14 mouse cellular contexts compared by ENCODE assay signal in genomic region chr8:126531459-126531858, GRCm38 (mm10). TPM values are rescaled to one million over a fixed set of nuclear protein-coding genes. Genes with fewer than 3 reads are reported as not detected.
DNase-seq lines count a peak whose midpoint lies in the region; ATAC-seq and TF ChIP-seq lines count a peak whose summit lies in the region.
"Had no signal": no experiment of that assay in that cellular context is flagged by ENCODE, and none has a peak within 500 bp of the region (broad histone marks: within the 10 kb centered on the region; RNA-seq: fewer than 3 reads in every experiment).

No protein-coding gene starts in this region.

- ATAC-seq in heart, embryonic 13.5 days (ENCODE audit: extremely low read depth, insufficient number of reproducible peaks, low FRiP score, low TSS enrichment), result no peak
- ATAC-seq in stomach, postnatal 0 days (ENCODE audit: low FRiP score, low TSS enrichment), result no peak
- ATAC-seq: activated CD4-positive, CD25-positive, alpha-beta regulatory T cell, adult 4 months had no signal

- H3K27me3 ChIP-seq in cerebellum, adult 2 months (ENCODE audit: control insufficient read depth, insufficient read depth, low read length), result no peaks in the 10 kb centered on the region
- H3K27me3 ChIP-seq in heart, embryonic 13.5 days (replicated peaks), result no peaks in the 10 kb centered on the region
- no peaks in the 10 kb centered on the region for H3K27me3 ChIP-seq in stomach, postnatal 0 days (ENCODE audit: control insufficient read depth, insufficient read depth, low read length)
- H3K27me3 ChIP-seq: limb, embryonic 15.5 days; Patski had no signal

- H3K36me3 ChIP-seq in heart, embryonic 13.5 days, result no peaks in the 10 kb centered on the region
- H3K36me3 ChIP-seq in stomach, postnatal 0 days (ENCODE audit: control insufficient read depth, insufficient read depth, low read length), result no peaks in the 10 kb centered on the region
- H3K36me3 ChIP-seq: limb, embryonic 15.5 days had no signal

- H3K27ac ChIP-seq in cerebellum, adult 2 months (ENCODE audit: insufficient read depth, low read length), result peak overlapping the region; percentile 37; the same call in 1 of the 2 replicates
- H3K27ac ChIP-seq in heart, embryonic 13.5 days (replicated peaks), result peak overlapping the region; percentile 66
- peak overlapping the region; percentile 24; the same call in 1 of the 2 replicates for H3K27ac ChIP-seq in stomach, postnatal 0 days (replicated peaks)
- H3K27ac ChIP-seq: limb, embryonic 15.5 days had no signal

- no peak overlapping the region for H3K4me2 ChIP-seq in heart, embryonic 13.5 days
- H3K4me2 ChIP-seq in stomach, postnatal 0 days (replicated peaks; ENCODE audit: low read depth), result no peak overlapping the region
- H3K4me2 ChIP-seq: limb, embryonic 15.5 days had no signal

- H3K9ac ChIP-seq in heart, embryonic 13.5 days, result peak overlapping the region; percentile 38
- H3K9ac ChIP-seq in stomach, postnatal 0 days (ENCODE audit: low read length), result no peak overlapping the region
- H3K9ac ChIP-seq: limb, embryonic 15.5 days had no signal

- intact Hi-C loops in heart, postnatal 36 days (cut with DNase I), result no loop called here

- no peak for TF ChIP-seq EP300 in stomach, postnatal 0 days (optimal IDR thresholded peaks at IDR 0.05)

- H3K9me3 ChIP-seq in heart, embryonic 13.5 days, result no peaks in the 10 kb centered on the region
- no peaks in the 10 kb centered on the region for H3K9me3 ChIP-seq in stomach, postnatal 0 days (ENCODE audit: control insufficient read depth, low read length)
- H3K9me3 ChIP-seq: limb, embryonic 15.5 days had no signal

- no peak overlapping the region for H3K4me3 ChIP-seq in cerebellum, adult 2 months (replicated peaks; ENCODE audit: insufficient read depth, low read depth, low read length)
- no peak overlapping the region for H3K4me3 ChIP-seq in heart, embryonic 13.5 days
- no peak overlapping the region for H3K4me3 ChIP-seq in stomach, postnatal 0 days (ENCODE audit: low read depth, low read length)
- H3K4me3 ChIP-seq: limb, embryonic 15.5 days had no signal

- no peak for TF ChIP-seq POLR2A in cerebellum, adult 2 months (IDR thresholded peaks at IDR 0.05; ENCODE audit: borderline replicate concordance, insufficient read depth, low read length)

- peaks cover 30% of the 10 kb centered on the region for H3K4me1 ChIP-seq in cerebellum, adult 2 months (ENCODE audit: control insufficient read depth, insufficient read depth, low read length)
- H3K4me1 ChIP-seq in heart, embryonic 13.5 days, result peaks cover 69% of the 10 kb centered on the region
- peaks cover 12% of the 10 kb centered on the region for H3K4me1 ChIP-seq in stomach, postnatal 0 days (replicated peaks; ENCODE audit: control insufficient read depth, insufficient read depth)

- TF ChIP-seq CTCF in cerebellum, adult 2 months (IDR thresholded peaks at IDR 0.05; ENCODE audit: borderline replicate concordance, insufficient read depth, low read depth, low read length), result no peak
- TF ChIP-seq CTCF in stomach, postnatal 0 days (IDR thresholded peaks at IDR 0.05; ENCODE audit: low read depth), result no peak

- 30% methylated on average over 7 of the region's 7 CpGs for WGBS in cerebellum, adult 2 months
- WGBS in heart, embryonic 13.5 days, result 32% methylated on average over 7 of the region's 7 CpGs
- WGBS in stomach, postnatal 0 days, result 48% methylated on average over 7 of the region's 7 CpGs

- DNase-seq in cerebellum, adult 2 months, result peak; percentile 55 to 61
- no peak for DNase-seq in cerebellum, adult 9-11 months
- no peak for DNase-seq in heart, postnatal 36 days
- DNase-seq in cerebellum, postnatal 25 days, result peak; percentile 43 to 44
- DNase-seq in stomach, postnatal 0 days (ENCODE audit: low spot score), result no peak
- no peak for DNase-seq in layer of hippocampus, postnatal 36 days
- DNase-seq: adrenal gland, postnatal 25 days; gastrocnemius, postnatal 14 days; lung, postnatal 14 days; thymus, postnatal 14 days had no signal

RNA-seq across cellular contexts. Expression of gene Tarbp1, which starts 56.6 kb away (rescaled TPM):
- 7.1 and 8.2 TPM in 2 replicates for polyA plus RNA-seq in cerebellum, adult 2 months (2012; rRNA removed)
- polyA plus RNA-seq in heart, embryonic 13.5 days (2015; fragmentation: Nextera tagmentation; extraction: Ambion mirVana), result 1.2 and 1.3 TPM in 2 replicates
- 1 to 10 TPM; 3.7 to 4.9 TPM for total RNA-seq in heart, postnatal 36 days (2021)
- polyA plus RNA-seq in stomach, postnatal 0 days (2015; fragmentation: Nextera tagmentation; extraction: Ambion mirVana), result 1.1 and 1.2 TPM in 2 replicates
- total RNA-seq in layer of hippocampus, postnatal 36 days (2021), result 1 to 10 TPM; 4.4 to 4.6 TPM

Comparison
In these comparisons a context has a peak if more than half of its experiments do, and no peak if none do; other contexts are left out.
1. DNase-seq: peak in cerebellum, adult 2 months (2 of 2) and cerebellum, postnatal 25 days (2 of 2); none in cerebellum, adult 9-11 months (single experiment), heart, postnatal 36 days (0 of 2), stomach, postnatal 0 days (single experiment) and layer of hippocampus, postnatal 36 days (0 of 2).
2. Peak in every context shown above with its lines, with median percentiles within 50 percentile points of each other: H3K27ac ChIP-seq.